Mouse (Mus musculus): ENCODE measurements around the gene Sdhaf4. TPM values are rescaled to one million over a fixed set of nuclear protein-coding genes. Genes with fewer than 3 reads are reported as not detected.

Gene Sdhaf4
- 45.0 TPM for polyA plus RNA-seq (2014; fragmentation: Illumina TruSeq; extraction: RNeasy Lipid Tissue Mini Kit (QIAGEN cat#74804); ENCODE audit: low read depth, low replicate concordance)

DNA sequence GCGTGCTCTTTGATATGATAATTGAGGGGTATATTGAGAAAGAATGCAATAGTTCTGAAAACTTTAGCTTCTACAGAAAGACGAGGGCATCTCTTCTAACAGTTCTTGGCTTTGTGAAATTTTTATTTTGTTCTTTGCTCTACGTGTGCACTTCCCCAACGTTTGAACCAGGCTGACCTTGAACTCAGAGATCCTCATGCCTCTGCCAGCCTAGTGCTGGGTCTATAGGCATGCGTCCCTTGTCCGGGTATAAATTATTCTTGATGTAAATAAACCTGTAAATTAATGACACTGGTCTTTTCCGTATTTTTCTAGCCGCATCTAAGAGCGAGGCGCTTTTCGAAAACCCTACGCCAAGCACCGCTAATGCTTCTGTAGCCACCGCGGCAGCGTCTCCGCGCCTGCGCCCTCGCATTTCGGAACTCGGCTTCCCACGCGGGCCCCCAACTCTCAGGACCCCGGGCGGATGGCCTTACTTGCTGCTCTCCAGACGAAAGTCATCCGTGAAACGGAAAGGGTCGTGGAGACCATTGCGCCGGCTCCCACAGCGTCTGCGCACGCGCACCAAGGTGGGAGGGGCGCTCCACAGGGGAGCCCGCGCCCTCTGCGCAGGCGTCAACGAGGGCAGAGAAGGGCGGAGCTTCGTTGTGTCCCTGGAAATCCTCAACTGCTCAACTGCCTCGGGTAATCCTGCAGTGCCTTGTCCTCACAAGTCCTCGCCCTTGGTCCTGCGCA is at the start of gene Sdhaf4:
TSS of gene Sdhaf4 (minus strand) at position 587 of the 735 bp plus-strand sequence.

Other genes starting within 250 kb of the Sdhaf4 start
- 37.4 TPM for gene B3gat2, start 243.9 kb downstream of the Sdhaf4 start, polyA plus RNA-seq (2014; fragmentation: Illumina TruSeq; extraction: RNeasy Lipid Tissue Mini Kit (QIAGEN cat#74804); ENCODE audit: low read depth, low replicate concordance)
- gene Smap1, start 83.3 kb downstream of the Sdhaf4 start, polyA plus RNA-seq (2014; fragmentation: Illumina TruSeq; extraction: RNeasy Lipid Tissue Mini Kit (QIAGEN cat#74804); ENCODE audit: low read depth, low replicate concordance), result 118 TPM
- 49.8 TPM for gene Fam135a, start 94.7 kb upstream of the Sdhaf4 start, polyA plus RNA-seq (2014; fragmentation: Illumina TruSeq; extraction: RNeasy Lipid Tissue Mini Kit (QIAGEN cat#74804); ENCODE audit: low read depth, low replicate concordance)
- gene Col9a1, start 172.0 kb upstream of the Sdhaf4 start, polyA plus RNA-seq (2014; fragmentation: Illumina TruSeq; extraction: RNeasy Lipid Tissue Mini Kit (QIAGEN cat#74804); ENCODE audit: low read depth, low replicate concordance), result not detected